Mouse (Mus musculus) embryonic facial prominence, embryonic 15.5 days (tissue): Measurements from ENCODE around the gene Pak2. TPM values are rescaled to one million over a fixed set of nuclear protein-coding genes. Genes with fewer than 3 reads are reported as not detected.
"Not testable (repeated sequence)": the region's sequence is repeated elsewhere in the genome, so short reads cannot be mapped to it uniquely, and the experiment has no call there.

Experiments
- ATAC-seq: fragments of 200-750 bp; cut with Nextera tagmentation; 2 replicates; pipeline ENCODE4 v1.8.0; 2017; ENCODE audit warnings: low read depth, moderate TSS enrichment; ENCODE audit not compliant: insufficient number of reproducible peaks, low FRiP score, low TSS enrichment
- H3K27ac ChIP-seq: fragments of 300-500 bp; sonication (generic); replicated peaks from 2 replicates; pipeline ENCODE4 v1.5.1; 2015; ENCODE audit warnings: mild to moderate bottlenecking, inconsistent platforms
- H3K27me3 ChIP-seq: fragments of 300-500 bp; sonication (generic); 2 replicates; pipeline ENCODE4 v1.6.1; 2015; ENCODE audit warnings: inconsistent platforms
- H3K36me3 ChIP-seq: fragments of 300-500 bp; sonication (generic); 2 replicates; pipeline ENCODE4 v1.6.1; 2015; ENCODE audit warnings: mild to moderate bottlenecking, inconsistent platforms
- H3K4me1 ChIP-seq: fragments of 300-500 bp; sonication (generic); 2 replicates; pipeline ENCODE4 v1.6.1; 2015; ENCODE audit warnings: inconsistent platforms
- H3K4me2 ChIP-seq: fragments of 300-500 bp; sonication (generic); replicated peaks from 2 replicates; pipeline ENCODE4 v1.6.1; 2015; ENCODE audit warnings: mild to moderate bottlenecking, inconsistent platforms
- H3K4me3 ChIP-seq: fragments of 300-500 bp; sonication (generic); replicated peaks from 2 replicates; pipeline ENCODE4 v1.5.1; 2015; ENCODE audit warnings: mild to moderate bottlenecking, inconsistent platforms
- H3K9ac ChIP-seq: fragments of 300-500 bp; sonication (generic); 2 replicates; pipeline ENCODE4 v1.6.1; 2015; ENCODE audit warnings: inconsistent platforms
- H3K9me3 ChIP-seq: fragments of 300-500 bp; sonication (generic); replicated peaks from 2 replicates; pipeline ENCODE4 v1.6.1; 2016; ENCODE audit warnings: inconsistent platforms
- WGBS: fragments of 180-500 bp; shearing (Covaris S2); methylation state at CpG from one replicate; pipeline ENCODE4 v1.1.7; 2015; 5-methylcytosine and 5-hydroxymethylcytosine counted together
- polyA plus RNA-seq: library from polyadenylated mRNA; unstranded; fragments of >200 nt; fragmentation: Nextera tagmentation; extraction: Ambion mirVana; gene quantifications from 2 replicates; pipeline ENCODE4 v1.2.1, GENCODE M21; 2015

Gene Pak2
- polyA plus RNA-seq, 1 experiment from 2014 or later, result 31.6 TPM

DNA sequence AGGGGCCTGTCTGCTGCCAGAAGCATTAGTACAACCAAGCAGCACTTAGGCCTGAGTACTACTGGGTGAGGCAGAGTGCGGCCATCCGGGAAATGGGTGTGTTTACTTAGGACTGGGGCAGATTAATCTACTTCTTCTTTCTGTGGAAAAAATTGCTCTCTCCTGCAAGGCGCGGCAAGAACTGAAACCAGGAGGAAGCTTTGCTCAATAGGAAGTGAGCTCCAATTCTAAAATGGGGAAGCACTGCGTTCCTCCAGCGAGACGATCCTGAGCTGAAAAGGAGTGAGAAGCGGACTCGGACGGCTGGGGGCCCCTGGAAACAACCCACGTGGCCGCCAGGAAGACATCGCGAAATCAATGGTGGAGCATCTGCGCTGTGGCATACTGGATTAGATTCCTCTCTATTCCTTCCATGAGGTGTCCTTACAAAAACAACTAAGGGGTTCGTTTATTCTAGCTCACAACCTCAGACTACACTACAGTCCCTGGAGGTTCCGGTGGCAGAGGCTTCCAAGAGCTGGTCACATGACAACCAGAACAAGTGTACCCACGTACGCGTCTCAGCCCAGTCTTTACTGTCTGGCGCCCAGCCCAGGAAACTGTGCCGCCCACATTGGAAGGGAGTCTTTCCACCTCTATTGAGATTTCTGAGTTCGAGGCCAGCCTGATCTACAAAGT lies 34.5 kb upstream of the Pak2 start:
- no peaks in the 10 kb centered on the region for H3K9me3 ChIP-seq
- no peak overlapping the region for H3K9ac ChIP-seq
- H3K27me3 ChIP-seq, result no peaks in the 10 kb centered on the region
- 0 out of 2 replicates have a peak, but pooled peaks cover 3% of the 10 kb centered on the region for H3K4me1 ChIP-seq
- H3K36me3 ChIP-seq, result 0 out of 2 replicates have a peak, but pooled peaks cover 4% of the 10 kb centered on the region
- ATAC-seq, result no peak
- H3K4me2 ChIP-seq, result no peak overlapping the region
- 66% methylated on average over 23 of the region's 23 CpGs for WGBS
- no peak overlapping the region for H3K27ac ChIP-seq
- H3K4me3 ChIP-seq, result no peak overlapping the region

DNA sequence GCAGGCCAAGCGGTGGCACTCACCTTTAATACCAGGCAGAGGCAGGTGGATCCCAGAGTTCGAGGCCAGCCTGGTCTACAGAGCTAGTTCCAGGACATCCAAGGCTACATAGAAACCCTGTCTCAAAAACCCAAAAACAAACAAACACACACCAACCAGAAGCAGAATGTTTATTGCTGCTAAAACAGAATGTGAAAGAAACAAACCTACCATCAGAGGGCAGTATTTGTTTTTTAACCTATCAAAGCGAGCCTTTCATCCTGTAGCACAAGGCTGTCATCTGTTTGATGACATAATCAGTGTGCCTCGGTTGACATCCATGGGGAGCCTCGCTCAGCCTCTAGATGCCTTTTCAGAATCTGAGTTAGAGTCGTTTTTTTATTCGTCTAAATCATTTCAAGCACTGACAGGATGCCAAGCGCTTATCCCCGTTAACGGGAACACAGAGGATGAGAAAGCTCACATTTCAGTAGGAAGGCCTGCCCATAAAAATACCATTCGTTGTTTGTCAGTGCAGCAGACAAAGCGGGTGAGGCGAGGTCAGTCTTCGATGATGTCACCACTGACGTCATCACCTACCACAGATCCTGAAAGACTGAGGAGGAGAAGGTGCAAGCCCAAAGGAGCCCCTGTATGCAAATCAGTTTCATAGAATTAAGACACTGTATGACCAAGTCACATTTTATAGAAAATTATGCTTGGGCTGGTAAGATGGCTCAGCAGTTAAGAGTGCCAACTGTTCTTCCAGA lies 32.0 kb upstream of the Pak2 start:
- no peak for ATAC-seq
- no peak overlapping the region for H3K27ac ChIP-seq
- WGBS, result 69% methylated on average over 15 of the region's 15 CpGs

DNA sequence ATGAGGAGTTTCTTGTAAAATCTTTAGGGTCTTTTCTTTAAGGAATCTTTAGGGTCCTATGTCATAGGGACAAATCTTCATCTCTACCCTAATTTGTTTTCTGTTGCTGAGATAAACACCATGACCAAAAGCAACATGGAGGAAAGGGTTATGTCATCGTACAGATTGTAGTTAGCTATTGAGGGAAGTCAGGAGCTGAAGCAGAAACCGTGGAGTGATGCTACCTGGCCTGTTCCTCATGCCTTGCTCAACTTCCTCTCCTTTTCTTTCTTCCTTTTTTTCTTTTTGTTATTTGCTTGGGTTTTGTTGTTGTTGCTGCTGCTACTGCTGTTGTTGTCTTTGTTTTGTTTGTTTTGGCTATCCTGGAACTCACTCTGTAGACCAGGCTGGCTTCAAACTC lies 29.4 kb upstream of the Pak2 start:
- H3K36me3 ChIP-seq, result peaks cover 33% of the 10 kb centered on the region
- 92% methylated on average over 2 of the region's 2 CpGs for WGBS
- H3K9ac ChIP-seq, result no peak overlapping the region
- no peaks in the 10 kb centered on the region for H3K9me3 ChIP-seq
- H3K4me1 ChIP-seq, result no peaks in the 10 kb centered on the region
- H3K27ac ChIP-seq, result no peak overlapping the region
- no peak overlapping the region for H3K4me3 ChIP-seq
- no peaks in the 10 kb centered on the region for H3K27me3 ChIP-seq
- no peak overlapping the region for H3K4me2 ChIP-seq
- ATAC-seq, result no peak

More for the DNA sequence above, 32.0 kb upstream of the Pak2 start:
- no peaks in the 10 kb centered on the region for H3K9me3 ChIP-seq
- H3K4me1 ChIP-seq, result 0 out of 2 replicates have a peak, but pooled peaks cover 3% of the 10 kb centered on the region
- H3K27me3 ChIP-seq, result no peaks in the 10 kb centered on the region
- H3K4me2 ChIP-seq, result no peak overlapping the region
- H3K9ac ChIP-seq, result no peak overlapping the region
- no peak overlapping the region for H3K4me3 ChIP-seq
- H3K36me3 ChIP-seq, result peaks cover 15% of the 10 kb centered on the region

DNA sequence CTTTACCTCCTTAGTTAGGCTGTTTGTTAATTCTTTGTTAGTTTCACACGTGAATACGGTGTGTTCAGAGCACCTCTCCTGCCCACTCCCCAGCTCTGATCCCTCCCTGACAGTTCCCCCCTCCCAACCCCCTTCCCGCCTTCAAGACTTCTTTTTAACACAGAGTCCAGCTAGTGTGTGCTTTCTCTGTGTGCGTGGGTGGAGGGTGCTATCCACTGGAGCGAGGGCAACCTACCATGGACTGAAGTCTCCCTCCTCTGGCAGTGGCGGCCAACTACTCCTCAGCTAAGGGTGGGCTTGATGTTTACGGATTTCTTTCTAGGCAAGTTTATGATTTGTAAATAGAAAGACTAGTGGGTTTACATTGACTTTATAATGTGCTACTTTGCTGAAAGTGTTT lies 29.0 kb upstream of the Pak2 start:
- Histone ChIP-seq H3K4me2 (no peak overlapping the region), H3K9me3 (no peaks in the 10 kb centered on the region), H3K36me3 (peaks cover 37% of the 10 kb centered on the region), H3K27me3 (no peaks in the 10 kb centered on the region), H3K4me1 (no peaks in the 10 kb centered on the region), H3K4me3 (no peak overlapping the region), H3K27ac (no peak overlapping the region), H3K9ac (no peak overlapping the region)
- 79% methylated on average over 7 of the region's 7 CpGs for WGBS
- no peak for ATAC-seq

DNA sequence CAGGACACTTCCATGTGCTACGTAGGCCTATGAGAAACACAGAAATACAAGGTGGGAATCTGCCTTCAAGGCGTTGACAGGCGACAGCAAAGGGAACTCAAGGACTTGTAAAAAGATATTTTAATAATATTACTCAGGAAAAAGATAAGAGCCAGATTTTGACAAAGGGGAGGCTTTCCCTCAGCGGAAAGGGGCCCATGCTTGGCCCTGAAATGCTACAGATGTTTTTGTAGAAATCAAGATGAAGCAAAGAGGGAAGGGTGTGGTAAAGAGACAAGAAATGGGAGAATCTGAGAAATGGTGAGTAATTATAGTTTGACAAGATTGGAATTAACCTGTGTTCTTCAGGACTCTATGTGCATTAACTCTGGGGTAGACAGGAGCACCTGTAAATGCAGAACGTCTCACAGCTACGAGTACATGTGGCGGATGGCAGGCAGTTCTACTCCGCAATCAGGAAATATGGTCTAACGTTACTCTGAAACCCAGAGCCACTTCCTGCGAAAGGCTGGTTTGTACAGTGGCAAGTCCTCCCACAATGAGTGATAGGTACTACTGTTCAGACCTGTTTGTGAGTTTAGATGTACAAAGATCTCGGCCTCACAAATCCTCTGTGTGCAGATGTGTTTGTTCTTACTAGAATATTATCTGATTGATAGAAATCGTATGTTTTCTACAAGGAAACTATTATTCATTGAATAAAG lies 28.4 kb upstream of the Pak2 start:
- 83% methylated on average over 12 of the region's 12 CpGs for WGBS
- no peaks in the 10 kb centered on the region for H3K4me1 ChIP-seq
- no peak for ATAC-seq
- no peaks in the 10 kb centered on the region for H3K27me3 ChIP-seq
- H3K27ac ChIP-seq, result no peak overlapping the region
- H3K9ac ChIP-seq, result no peak overlapping the region
- H3K9me3 ChIP-seq, result no peaks in the 10 kb centered on the region
- H3K4me3 ChIP-seq, result no peak overlapping the region
- no peak overlapping the region for H3K4me2 ChIP-seq
- peaks cover 42% of the 10 kb centered on the region for H3K36me3 ChIP-seq

DNA sequence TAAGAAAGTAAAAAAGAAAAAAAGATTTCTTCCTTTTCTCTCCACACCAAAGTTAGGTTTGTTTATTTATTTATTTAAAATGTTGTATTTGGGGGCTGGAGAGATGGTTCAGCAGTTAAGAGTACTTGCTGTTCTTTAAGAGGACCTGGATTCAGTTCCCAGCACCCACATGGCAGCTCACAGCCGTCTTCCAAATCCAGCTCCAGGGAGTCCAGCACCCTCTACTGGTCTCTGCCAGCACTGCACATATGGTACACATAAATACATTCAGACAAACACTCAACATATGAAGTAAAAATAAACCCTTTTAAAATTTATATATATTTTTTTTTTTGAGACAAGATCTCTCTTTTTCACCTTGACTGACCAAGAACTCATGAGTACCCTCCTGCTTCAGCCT lies 26.6 kb upstream of the Pak2 start:
- ATAC-seq, result no peak
- H3K27me3 ChIP-seq, result no peaks in the 10 kb centered on the region
- no peak overlapping the region for H3K4me3 ChIP-seq
- H3K9me3 ChIP-seq, result no peaks in the 10 kb centered on the region
- no peak overlapping the region for H3K9ac ChIP-seq
- H3K4me1 ChIP-seq, result no peaks in the 10 kb centered on the region
- no peak overlapping the region for H3K4me2 ChIP-seq
- H3K27ac ChIP-seq, result no peak overlapping the region
- 91% methylated on average over 1 of the region's 1 CpGs for WGBS
- peaks cover 42% of the 10 kb centered on the region for H3K36me3 ChIP-seq

DNA sequence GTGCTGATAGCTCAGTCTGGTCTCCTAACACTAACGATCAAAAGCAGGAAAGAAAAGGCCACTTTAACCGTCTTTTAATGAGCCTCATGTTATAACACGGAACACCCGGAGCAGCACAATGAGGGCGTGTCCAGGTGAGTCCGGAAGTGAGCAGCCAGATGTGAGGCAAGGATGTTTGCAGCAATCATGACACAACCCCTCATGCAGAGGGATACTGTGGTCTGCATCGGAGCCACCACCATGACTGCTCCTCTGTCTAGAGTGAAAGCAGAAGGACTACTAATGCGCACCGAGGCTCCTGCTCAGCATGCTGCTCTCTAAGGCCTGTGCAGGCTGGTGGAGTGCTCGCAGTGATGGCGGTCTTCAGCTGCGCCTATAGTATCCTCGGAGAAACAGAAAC lies 23.2 kb upstream of the Pak2 start:
- Histone ChIP-seq H3K9me3 (no peaks in the 10 kb centered on the region), H3K27ac (no peak overlapping the region), H3K9ac (no peak overlapping the region), H3K36me3 (peaks cover 34% of the 10 kb centered on the region), H3K4me2 (no peak overlapping the region), H3K27me3 (no peaks in the 10 kb centered on the region), H3K4me3 (no peak overlapping the region), H3K4me1 (peaks cover 15% of the 10 kb centered on the region)
- no peak for ATAC-seq
- 86% methylated on average over 13 of the region's 13 CpGs for WGBS

DNA sequence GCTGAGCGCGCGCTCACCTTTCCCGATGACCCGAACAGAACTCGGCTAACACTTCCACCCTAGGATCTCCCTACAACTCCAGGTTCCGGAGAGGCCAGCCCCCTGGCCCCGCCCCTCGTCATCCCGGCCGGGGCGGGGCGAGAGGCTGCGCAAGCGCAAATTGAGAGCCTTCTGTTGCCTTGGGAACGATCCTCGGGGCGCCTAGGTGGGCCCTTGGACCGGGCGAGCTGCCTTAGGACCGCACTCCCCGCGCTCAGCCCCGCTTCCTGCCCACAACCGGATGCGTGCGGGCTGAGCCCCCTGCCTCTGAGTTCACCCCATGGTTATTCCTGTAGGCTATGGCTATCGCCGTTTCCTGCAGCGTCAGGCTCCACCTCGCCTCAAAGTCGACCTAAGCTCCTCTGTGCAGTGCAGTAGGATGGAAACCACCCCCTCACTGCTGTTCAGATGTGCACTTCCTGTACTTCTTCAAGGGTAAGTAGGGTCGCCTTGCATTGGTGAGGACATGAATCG lies 20.6 kb upstream of the Pak2 start, which contains the start of the genes Pigx and Cep19:
TSS of gene Pigx (minus strand) at position 103 of the 513 bp plus-strand sequence.
TSS of gene Cep19 (plus strand) at position 163 of the 513 bp plus-strand sequence.
- H3K9ac ChIP-seq, result peak within 1 kb of the TSS; percentile 75
- no peaks in the 10 kb centered on the region for H3K9me3 ChIP-seq
- WGBS, result under 1% methylated on average over 34 of the region's 34 CpGs
- peaks cover 15% of the 10 kb centered on the region for H3K4me1 ChIP-seq
- H3K27ac ChIP-seq, result peak within 1 kb of the TSS; percentile 84
- H3K27me3 ChIP-seq, result no peaks in the 10 kb centered on the region
- peak; percentile 96 for ATAC-seq
- peak within 1 kb of the TSS; percentile 68 for H3K4me2 ChIP-seq
- peaks cover 18% of the 10 kb centered on the region for H3K36me3 ChIP-seq
- peak within 1 kb of the TSS; percentile 75 for H3K4me3 ChIP-seq

DNA sequence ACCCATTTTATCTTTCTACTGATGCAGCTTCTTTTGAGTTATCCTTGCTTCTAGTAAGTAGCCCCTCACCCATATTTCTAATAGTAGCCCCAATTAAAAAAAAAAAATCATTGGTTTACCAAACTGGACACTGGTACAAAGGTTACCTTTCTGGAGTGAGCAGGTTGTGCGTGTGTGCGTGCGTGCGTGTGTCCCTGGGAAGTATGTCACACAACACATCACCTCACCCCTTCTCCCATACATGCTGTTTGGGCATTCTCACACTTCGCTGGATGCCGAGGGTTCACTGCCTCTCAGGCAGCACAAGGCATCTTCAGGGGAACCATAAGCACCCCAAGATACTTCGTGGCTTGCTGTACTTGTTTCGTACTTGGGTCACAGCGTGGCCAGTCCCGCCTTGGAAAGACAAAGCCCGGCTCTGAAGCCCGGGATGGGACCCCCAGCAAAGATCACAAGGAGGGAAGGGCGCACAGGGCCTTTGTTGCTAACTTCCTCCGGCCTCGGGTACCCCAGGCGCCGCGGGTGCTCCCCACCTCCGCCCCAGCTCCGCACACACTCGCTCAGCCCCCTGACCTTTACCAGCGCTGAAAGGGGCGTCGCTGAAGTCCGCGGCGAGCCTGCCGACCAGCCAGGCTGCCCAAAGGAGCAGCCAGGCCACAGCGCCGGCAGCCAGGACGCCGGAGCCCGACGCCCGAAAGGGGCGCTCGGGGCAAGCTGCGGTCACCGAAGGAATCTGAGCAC lies 19.9 kb upstream of the Pak2 start:
- Histone ChIP-seq H3K4me1 (peaks cover 15% of the 10 kb centered on the region), H3K9me3 (no peaks in the 10 kb centered on the region), H3K4me2 (peak overlapping the region; percentile 68), H3K4me3 (peak overlapping the region; percentile 75), H3K27me3 (no peaks in the 10 kb centered on the region), H3K27ac (peak overlapping the region; percentile 84), H3K9ac (peak overlapping the region; percentile 75), H3K36me3 (peaks cover 19% of the 10 kb centered on the region)
- under 1% methylated on average over 39 of the region's 39 CpGs for WGBS
- ATAC-seq, result peak; percentile 80

DNA sequence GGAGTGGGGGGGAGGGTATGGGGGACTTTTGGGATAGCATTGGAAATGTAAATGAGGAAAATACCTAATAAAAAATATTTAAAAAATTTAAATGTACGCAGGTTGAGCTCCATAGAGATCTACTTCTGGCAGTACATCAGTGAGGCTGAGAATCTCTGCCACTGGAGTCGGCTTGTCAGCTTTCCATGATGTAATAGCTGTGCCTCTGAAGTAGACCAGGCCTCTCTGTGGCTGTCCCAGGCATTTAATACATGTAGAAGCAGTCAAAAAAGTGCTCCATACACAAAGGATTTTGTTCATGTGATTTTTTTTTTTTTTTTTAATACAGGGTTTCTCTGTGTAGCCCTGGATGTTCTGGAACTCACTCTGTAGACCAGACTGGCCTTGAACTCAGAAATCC lies 18.6 kb upstream of the Pak2 start:
- not testable (repeated sequence) for H3K36me3 ChIP-seq, H3K9ac ChIP-seq, H3K27ac ChIP-seq, H3K9me3 ChIP-seq, H3K4me3 ChIP-seq, H3K4me2 ChIP-seq, H3K27me3 ChIP-seq, ATAC-seq
- 83% methylated on average over 2 of the region's 2 CpGs for WGBS
- H3K4me1 ChIP-seq, result peaks cover 15% of the 10 kb centered on the region
